Mouse (Mus musculus) urinary bladder, adult 18-20 months (tissue): ENCODE data around the gene Arhgap5.
A peak's percentile ranks its signal among the peaks of the same experiment; 100 is the strongest.

ENCODE experiments used
- DNase-seq, 2 experiments: peaks; one replicate each; pipeline ENCODE4 v3.0.0; 2022; ENCODE audit warnings: low spot score in 2 of 2, mixed read lengths in 2 of 2

Arhgap5 gene

GRCm38 (mm10) chr12:52503456-52504320, at the start of gene Arhgap5:
Gene Arhgap5 (plus strand): TSS chr12:52503972.
- peak; percentile 78 to 94 for DNase-seq

- no peak for DNase-seq
Measured at GRCm38 (mm10) chr12:52464593-52464992, 39.2 kb upstream of the Arhgap5 start.

GRCm38 (mm10) chr12:52471621-52472020, 32.2 kb upstream of the Arhgap5 start:
- no peak for DNase-seq

- no peak for DNase-seq
Measured at GRCm38 (mm10) chr12:52473988-52474968, 29.5 kb upstream of the Arhgap5 start.

- DNase-seq = no peak
Measured at GRCm38 (mm10) chr12:52476036-52476435, 27.7 kb upstream of the Arhgap5 start.

GRCm38 (mm10) chr12:52478611-52479010, 25.2 kb upstream of the Arhgap5 start:
- no peak for DNase-seq

- no peak for DNase-seq
Measured at GRCm38 (mm10) chr12:52479323-52479722, 24.4 kb upstream of the Arhgap5 start.

GRCm38 (mm10) chr12:52480851-52481250, 22.9 kb upstream of the Arhgap5 start:
- DNase-seq = no peak

- DNase-seq = no peak
Measured at GRCm38 (mm10) chr12:52481969-52482550, 21.7 kb upstream of the Arhgap5 start.

- DNase-seq = no peak
Measured at GRCm38 (mm10) chr12:52483219-52483618, 20.6 kb upstream of the Arhgap5 start.

- no peak for DNase-seq
Measured at GRCm38 (mm10) chr12:52488266-52488975, 15.4 kb upstream of the Arhgap5 start.

GRCm38 (mm10) chr12:52493281-52493681, 10.5 kb upstream of the Arhgap5 start:
- DNase-seq = no peak

GRCm38 (mm10) chr12:52497209-52497608, 6.6 kb upstream of the Arhgap5 start:
- DNase-seq = peak in 1 of 2 experiments; percentile 14

GRCm38 (mm10) chr12:52500915-52501833, 2.6 kb upstream of the Arhgap5 start:
- no peak for DNase-seq

- no peak for DNase-seq
Measured at GRCm38 (mm10) chr12:52502161-52502560, 1.6 kb upstream of the Arhgap5 start.

- no peak for DNase-seq
Measured at GRCm38 (mm10) chr12:52503131-52503455, 679 bp upstream of the Arhgap5 start.

- DNase-seq = peak; percentile 42 to 74
Measured at GRCm38 (mm10) chr12:52504331-52505181, 784 bp downstream of the Arhgap5 start.

- no peak for DNase-seq
Measured at GRCm38 (mm10) chr12:52524699-52525098, 20.9 kb downstream of the Arhgap5 start.

GRCm38 (mm10) chr12:52525486-52525885, 21.7 kb downstream of the Arhgap5 start:
- DNase-seq = no peak
